Mouse (Mus musculus): Measurements from ENCODE around the gene Map2k3. TPM values are rescaled to one million over a fixed set of nuclear protein-coding genes. Genes with fewer than 3 reads are reported as not detected.
A peak's percentile ranks its signal among the peaks of the same experiment; 100 is the strongest.

Gene Map2k3
- total and polyA plus RNA-seq, 2 experiments from 2014 or later, result 22.2 to 23.6 TPM

DNA sequence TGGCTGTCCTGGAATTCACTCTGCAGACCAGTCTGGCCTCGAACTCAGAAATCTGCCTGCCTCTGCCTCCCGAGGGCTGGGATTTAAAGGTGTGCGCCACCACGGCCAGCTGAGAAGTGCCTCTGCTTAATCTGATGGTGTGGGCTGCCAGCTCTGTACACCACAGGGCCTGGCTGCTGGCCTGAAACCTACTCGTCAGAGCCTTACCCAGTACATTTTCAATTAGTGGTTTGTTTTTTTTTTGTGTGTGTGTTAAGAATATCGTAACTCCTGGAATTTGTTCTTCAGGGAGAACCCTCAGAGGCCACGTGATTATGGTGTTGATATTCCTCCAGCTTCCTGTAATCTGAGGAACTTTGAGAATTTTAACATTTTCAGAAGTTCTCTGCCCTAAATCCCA, 29.8 kb upstream of the Map2k3 start:
- no peak for ATAC-seq
- H3K4me2 ChIP-seq (ENCODE audit: low read depth, low read length), result no peak overlapping the region
- H3K9ac ChIP-seq (replicated peaks; ENCODE audit: low read length), result no peak overlapping the region
- 82% methylated on average over 7 of the region's 7 CpGs for WGBS
- peaks cover 15% of the 10 kb centered on the region for H3K36me3 ChIP-seq (ENCODE audit: insufficient read depth, low read length)
- no peak for DNase-seq (ENCODE audit: low spot score)
- no peaks in the 10 kb centered on the region for H3K27me3 ChIP-seq (ENCODE audit: insufficient read depth, low read length)
- H3K27ac ChIP-seq, result no peak overlapping the region
- no peak for TF ChIP-seq CTCF (IDR thresholded peaks at IDR 0.05; ENCODE audit: low read depth)
- no peaks in the 10 kb centered on the region for H3K9me3 ChIP-seq (ENCODE audit: low read length)
- no peak overlapping the region for H3K4me3 ChIP-seq (ENCODE audit: low read length)
- H3K4me1 ChIP-seq (ENCODE audit: insufficient read depth, low read length), result no peaks in the 10 kb centered on the region

- Histone ChIP-seq H3K9me3 (ENCODE audit: low read length) (no peaks in the 10 kb centered on the region), H3K36me3 (ENCODE audit: insufficient read depth, low read length) (peaks cover 15% of the 10 kb centered on the region), H3K9ac (replicated peaks; ENCODE audit: low read length) (no peak overlapping the region), H3K4me2 (ENCODE audit: low read depth, low read length) (no peak overlapping the region), H3K27me3 (ENCODE audit: insufficient read depth, low read length) (no peaks in the 10 kb centered on the region), H3K4me3 (ENCODE audit: low read length) (no peak overlapping the region), H3K27ac (no peak overlapping the region), H3K4me1 (ENCODE audit: insufficient read depth, low read length) (no peaks in the 10 kb centered on the region)
- ATAC-seq (no peak), DNase-seq (ENCODE audit: low spot score) (no peak)
- no peak for TF ChIP-seq CTCF (IDR thresholded peaks at IDR 0.05; ENCODE audit: low read depth)
- WGBS, result 76% methylated on average over 4 of the region's 4 CpGs
Measured at GRCm38 (mm10) chr11:60902486-60902885, 29.3 kb upstream of the Map2k3 start.

DNA sequence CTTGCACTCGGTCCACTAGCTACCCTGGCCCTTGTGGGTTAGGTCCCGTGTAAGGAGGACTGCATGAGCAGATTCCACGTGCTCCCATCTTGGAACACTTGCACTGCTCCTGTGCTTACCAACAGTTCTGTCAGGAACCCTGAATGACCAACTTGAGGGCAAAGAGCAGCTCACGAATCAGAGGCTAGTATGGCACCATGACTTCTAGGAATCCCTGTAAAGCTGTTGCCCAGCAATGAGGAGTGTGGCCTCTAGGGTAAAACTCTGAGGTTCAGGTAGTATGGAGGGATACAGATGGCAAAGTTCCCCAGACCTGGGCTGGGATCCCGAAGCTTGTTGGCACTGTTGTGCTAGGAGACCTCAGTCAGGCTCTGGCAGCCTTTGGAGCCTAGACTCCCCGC, 28.2 kb upstream of the Map2k3 start:
- WGBS, result 88% methylated on average over 6 of the region's 6 CpGs
- Histone ChIP-seq H3K27me3 (ENCODE audit: insufficient read depth, low read length) (no peaks in the 10 kb centered on the region), H3K4me3 (ENCODE audit: low read length) (no peak overlapping the region), H3K9ac (replicated peaks; ENCODE audit: low read length) (no peak overlapping the region), H3K4me1 (ENCODE audit: insufficient read depth, low read length) (no peaks in the 10 kb centered on the region), H3K27ac (no peak overlapping the region), H3K9me3 (ENCODE audit: low read length) (no peaks in the 10 kb centered on the region), H3K4me2 (ENCODE audit: low read depth, low read length) (no peak overlapping the region), H3K36me3 (ENCODE audit: insufficient read depth, low read length) (peaks cover 15% of the 10 kb centered on the region)
- ATAC-seq (no peak), DNase-seq (ENCODE audit: low spot score) (no peak)
- no peak for TF ChIP-seq CTCF (IDR thresholded peaks at IDR 0.05; ENCODE audit: low read depth)

GRCm38 (mm10) chr11:60905407-60906120, 26.3 kb upstream of the Map2k3 start:
- TF ChIP-seq CTCF (IDR thresholded peaks at IDR 0.05; ENCODE audit: low read depth), result no peak
- no peaks in the 10 kb centered on the region for H3K4me1 ChIP-seq (ENCODE audit: insufficient read depth, low read length)
- H3K4me2 ChIP-seq (ENCODE audit: low read depth, low read length), result no peak overlapping the region
- DNase-seq (ENCODE audit: low spot score) (no peak), ATAC-seq (no peak)
- no peak overlapping the region for H3K27ac ChIP-seq
- no peaks in the 10 kb centered on the region for H3K27me3 ChIP-seq (ENCODE audit: insufficient read depth, low read length)
- WGBS, result 84% methylated on average over 10 of the region's 10 CpGs
- H3K9me3 ChIP-seq (ENCODE audit: low read length), result no peaks in the 10 kb centered on the region
- no peak overlapping the region for H3K4me3 ChIP-seq (ENCODE audit: low read length)
- H3K9ac ChIP-seq (replicated peaks; ENCODE audit: low read length), result no peak overlapping the region
- H3K36me3 ChIP-seq (ENCODE audit: insufficient read depth, low read length), result peaks cover 15% of the 10 kb centered on the region

DNA sequence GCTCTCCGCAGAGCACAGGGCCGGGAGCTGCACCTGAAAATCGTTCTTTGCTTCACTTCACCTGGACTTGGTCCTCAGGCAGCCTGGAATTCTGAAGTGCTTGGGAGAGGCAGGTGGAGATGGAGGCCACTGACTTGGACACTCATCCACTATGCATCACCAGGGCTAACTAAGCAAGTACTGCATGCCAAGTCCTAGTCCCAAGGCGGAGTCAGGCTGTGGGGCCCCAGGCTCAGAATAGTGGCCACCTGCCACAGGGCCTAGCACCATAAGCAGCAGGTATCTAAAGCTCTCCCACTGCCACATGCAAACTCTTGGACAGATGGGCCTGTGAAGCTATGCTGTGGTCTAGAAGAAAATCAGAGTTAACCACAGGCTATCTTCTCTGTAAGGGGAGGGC, 25.4 kb upstream of the Map2k3 start:
- 90% methylated on average over 4 of the region's 4 CpGs for WGBS
- no peaks in the 10 kb centered on the region for H3K9me3 ChIP-seq (ENCODE audit: low read length)
- H3K27me3 ChIP-seq (ENCODE audit: insufficient read depth, low read length), result no peaks in the 10 kb centered on the region
- no peak overlapping the region for H3K4me3 ChIP-seq (ENCODE audit: low read length)
- ATAC-seq (no peak), DNase-seq (ENCODE audit: low spot score) (no peak)
- peaks cover 15% of the 10 kb centered on the region for H3K36me3 ChIP-seq (ENCODE audit: insufficient read depth, low read length)
- TF ChIP-seq CTCF (IDR thresholded peaks at IDR 0.05; ENCODE audit: low read depth), result no peak
- H3K27ac ChIP-seq, result no peak overlapping the region
- no peaks in the 10 kb centered on the region for H3K4me1 ChIP-seq (ENCODE audit: insufficient read depth, low read length)
- H3K9ac ChIP-seq (replicated peaks; ENCODE audit: low read length), result no peak overlapping the region
- H3K4me2 ChIP-seq (ENCODE audit: low read depth, low read length), result no peak overlapping the region

DNA sequence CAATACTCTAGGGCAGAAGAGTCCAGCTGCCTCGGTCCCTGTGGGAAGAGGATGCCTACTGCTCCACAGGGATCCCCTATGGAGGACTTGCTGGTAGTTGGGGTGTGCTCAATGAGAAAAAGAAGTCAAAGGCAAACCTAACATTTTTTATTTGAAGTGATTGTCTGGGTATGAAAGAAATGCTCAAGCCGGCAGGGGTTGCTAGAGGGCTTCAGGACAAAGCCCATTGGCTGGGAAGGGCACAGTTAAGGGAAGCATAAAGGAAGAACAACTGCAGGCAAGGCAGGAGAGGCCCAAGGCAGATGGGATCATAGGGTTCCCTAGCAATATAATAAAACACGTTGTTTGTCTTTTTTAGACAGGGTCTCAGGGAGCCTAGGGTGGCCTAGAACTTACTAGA, 23.8 kb upstream of the Map2k3 start:
- Histone ChIP-seq H3K4me3 (ENCODE audit: low read length) (no peak overlapping the region), H3K27me3 (ENCODE audit: insufficient read depth, low read length) (no peaks in the 10 kb centered on the region), H3K9ac (replicated peaks; ENCODE audit: low read length) (no peak overlapping the region), H3K9me3 (ENCODE audit: low read length) (no peaks in the 10 kb centered on the region), H3K36me3 (ENCODE audit: insufficient read depth, low read length) (peaks cover 15% of the 10 kb centered on the region), H3K4me2 (ENCODE audit: low read depth, low read length) (no peak overlapping the region), H3K27ac (no peak overlapping the region), H3K4me1 (ENCODE audit: insufficient read depth, low read length) (peaks cover 11% of the 10 kb centered on the region; the same call in 1 of the 2 replicates)
- TF ChIP-seq CTCF (IDR thresholded peaks at IDR 0.05; ENCODE audit: low read depth), result no peak
- DNase-seq (ENCODE audit: low spot score), result peak; percentile 12
- WGBS, result 57% methylated on average over 3 of the region's 3 CpGs
- no peak for ATAC-seq

DNA sequence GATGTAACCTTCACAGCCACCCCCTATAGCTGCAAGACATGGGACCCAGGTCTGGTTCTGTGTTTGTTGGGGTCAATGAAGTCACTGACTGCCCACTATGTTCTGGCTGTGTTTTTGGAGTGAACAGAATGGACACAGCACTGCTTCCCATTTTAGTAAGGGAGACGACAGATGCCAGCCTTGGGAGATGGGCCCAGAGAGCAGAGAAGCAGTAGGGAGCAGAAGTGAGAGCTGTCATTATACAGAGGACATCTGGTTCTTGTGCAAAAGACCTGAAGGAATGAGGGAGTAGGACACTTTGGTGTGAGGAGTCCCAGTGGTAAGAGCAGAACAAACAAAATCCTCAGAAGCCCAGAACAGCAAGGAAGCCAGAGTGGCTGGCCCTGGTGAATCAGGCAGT, 22.2 kb upstream of the Map2k3 start:
- H3K27ac ChIP-seq, result no peak overlapping the region
- 52% methylated on average over 1 of the region's 1 CpGs for WGBS

More for the DNA sequence above, 22.2 kb upstream of the Map2k3 start:
- ATAC-seq (no peak), DNase-seq (ENCODE audit: low spot score) (no peak)
- no peak for TF ChIP-seq CTCF (IDR thresholded peaks at IDR 0.05; ENCODE audit: low read depth)
- Histone ChIP-seq H3K9ac (replicated peaks; ENCODE audit: low read length) (no peak overlapping the region), H3K4me1 (ENCODE audit: insufficient read depth, low read length) (peaks cover 11% of the 10 kb centered on the region; the same call in 1 of the 2 replicates), H3K4me3 (ENCODE audit: low read length) (no peak overlapping the region), H3K36me3 (ENCODE audit: insufficient read depth, low read length) (peaks cover 15% of the 10 kb centered on the region), H3K27me3 (ENCODE audit: insufficient read depth, low read length) (no peaks in the 10 kb centered on the region), H3K4me2 (ENCODE audit: low read depth, low read length) (no peak overlapping the region), H3K9me3 (ENCODE audit: low read length) (no peaks in the 10 kb centered on the region)
